Mouse (Mus musculus) liver, embryonic 16.5 days (tissue): ENCODE results near the gene Prlhr. TPM values are rescaled to one million over a fixed set of nuclear protein-coding genes. Genes with fewer than 3 reads are reported as not detected.

ENCODE experiments used
- ATAC-seq: fragments of 200-750 bp; cut with Nextera tagmentation; 2 replicates; pipeline ENCODE4 v1.8.0; 2017; ENCODE audit warnings: low read depth, mild to moderate bottlenecking, moderate number of reproducible peaks, moderate library complexity
- H3K27ac ChIP-seq: fragments of 300-500 bp; sonication (generic); 2 replicates; pipeline ENCODE4 v1.5.1; 2014; ENCODE audit warnings: mild to moderate bottlenecking, low read length
- H3K27me3 ChIP-seq: fragments of 300-500 bp; sonication (generic); 2 replicates; pipeline ENCODE4 v1.6.1; 2014; ENCODE audit warnings: low read depth, low read length, mixed read lengths; ENCODE audit not compliant: control insufficient read depth, insufficient read depth
- H3K36me3 ChIP-seq: fragments of 300-500 bp; sonication (generic); 2 replicates; pipeline ENCODE4 v1.6.1; 2014; ENCODE audit warnings: mild to moderate bottlenecking; ENCODE audit not compliant: control insufficient read depth, insufficient read depth
- H3K4me1 ChIP-seq: fragments of 300-500 bp; sonication (generic); 2 replicates; pipeline ENCODE4 v1.6.1; 2014; ENCODE audit warnings: low read depth, low read length, mixed read lengths; ENCODE audit not compliant: control insufficient read depth
- H3K4me2 ChIP-seq: fragments of 300-500 bp; sonication (generic); 2 replicates; pipeline ENCODE4 v1.6.1; 2014; ENCODE audit warnings: low read depth, low read length, mixed read lengths
- H3K4me3 ChIP-seq: fragments of 300-500 bp; sonication (generic); 2 replicates; pipeline ENCODE4 v1.5.1; 2014; ENCODE audit warnings: low read depth, mild to moderate bottlenecking, low read length
- H3K9ac ChIP-seq: fragments of 300-500 bp; sonication (generic); 2 replicates; pipeline ENCODE4 v1.6.1; 2014; ENCODE audit warnings: low read depth, low read length
- H3K9me3 ChIP-seq: fragments of 300-500 bp; sonication (generic); replicated peaks from 2 replicates; pipeline ENCODE4 v1.6.1; 2016; ENCODE audit warnings: low read length; ENCODE audit not compliant: control insufficient read depth
- WGBS: fragments of 180-500 bp; shearing (Covaris S2); extraction: QIAGEN DNeasy Blood & Tissue Kit; methylation state at CpG from one replicate; pipeline ENCODE4 v1.1.7; 2014; ENCODE audit not compliant: insufficient replicate concordance; 5-methylcytosine and 5-hydroxymethylcytosine counted together
- polyA plus RNA-seq: library from polyadenylated mRNA; unstranded; fragments of >200 nt; fragmentation: Nextera tagmentation; extraction: Ambion mirVana; gene quantifications from 2 replicates; pipeline ENCODE4 v1.2.1, GENCODE M21; 2015

Prlhr gene
- not detected in 2 replicates for polyA plus RNA-seq

- H3K27me3 ChIP-seq = peaks cover 25% of the 10 kb centered on the region
- H3K27ac ChIP-seq = no peak within 1 kb of the TSS
- no peaks in the 10 kb centered on the region for H3K9me3 ChIP-seq
- WGBS = 10% methylated on average over 17 of the region's 17 CpGs
- no peaks in the 10 kb centered on the region for H3K36me3 ChIP-seq
- H3K4me2 ChIP-seq = peak within 1 kb of the TSS; percentile 18; the same call in 1 of the 2 replicates
- no peak within 1 kb of the TSS for H3K4me3 ChIP-seq
- no peak within 1 kb of the TSS for H3K9ac ChIP-seq
- no peak for ATAC-seq
- H3K4me1 ChIP-seq = no peaks in the 10 kb centered on the region
Observed at GRCm38 (mm10) chr19:60468254-60468762, at the start of gene Prlhr. TSS of gene Prlhr (minus strand) at chr19:60468304.

- H3K4me3 ChIP-seq = no peak overlapping the region
- no peak for ATAC-seq
- no peak overlapping the region for H3K9ac ChIP-seq
- no peak overlapping the region for H3K27ac ChIP-seq
- 34% methylated on average over 2 of the region's 2 CpGs for WGBS
- H3K36me3 ChIP-seq = no peaks in the 10 kb centered on the region
- no peaks in the 10 kb centered on the region for H3K27me3 ChIP-seq
- no peaks in the 10 kb centered on the region for H3K9me3 ChIP-seq
- H3K4me2 ChIP-seq = no peak overlapping the region
- no peaks in the 10 kb centered on the region for H3K4me1 ChIP-seq
Observed at GRCm38 (mm10) chr19:60515064-60515463, 47.0 kb upstream of the Prlhr start.

GRCm38 (mm10) chr19:60513431-60513830 is 45.3 kb upstream of the Prlhr start:
- no peak overlapping the region for H3K4me2 ChIP-seq
- no peak overlapping the region for H3K27ac ChIP-seq
- no peaks in the 10 kb centered on the region for H3K9me3 ChIP-seq
- no peaks in the 10 kb centered on the region for H3K27me3 ChIP-seq
- H3K4me1 ChIP-seq = no peaks in the 10 kb centered on the region
- H3K9ac ChIP-seq = no peak overlapping the region
- H3K36me3 ChIP-seq = no peaks in the 10 kb centered on the region
- 46% methylated on average over 3 of the region's 3 CpGs for WGBS
- ATAC-seq = no peak
- no peak overlapping the region for H3K4me3 ChIP-seq

- H3K36me3 ChIP-seq = no peaks in the 10 kb centered on the region
- H3K9me3 ChIP-seq = no peaks in the 10 kb centered on the region
- no peak overlapping the region for H3K4me3 ChIP-seq
- no peak overlapping the region for H3K9ac ChIP-seq
- ATAC-seq = no peak
- H3K27me3 ChIP-seq = no peaks in the 10 kb centered on the region
- no peak overlapping the region for H3K27ac ChIP-seq
- H3K4me1 ChIP-seq = no peaks in the 10 kb centered on the region
- no peak overlapping the region for H3K4me2 ChIP-seq
Observed at GRCm38 (mm10) chr19:60500209-60500608, 32.1 kb upstream of the Prlhr start.

GRCm38 (mm10) chr19:60497171-60497570 is 29.1 kb upstream of the Prlhr start:
- H3K4me1 ChIP-seq = no peaks in the 10 kb centered on the region
- ATAC-seq = no peak
- H3K4me2 ChIP-seq = no peak overlapping the region
- H3K36me3 ChIP-seq = no peaks in the 10 kb centered on the region
- no peak overlapping the region for H3K27ac ChIP-seq
- no peak overlapping the region for H3K9ac ChIP-seq
- H3K27me3 ChIP-seq = no peaks in the 10 kb centered on the region
- no peaks in the 10 kb centered on the region for H3K9me3 ChIP-seq
- WGBS = 42% methylated on average over 4 of the region's 4 CpGs
- no peak overlapping the region for H3K4me3 ChIP-seq

- Histone ChIP-seq H3K4me1 (no peaks in the 10 kb centered on the region), H3K36me3 (no peaks in the 10 kb centered on the region), H3K9ac (no peak overlapping the region), H3K27me3 (no peaks in the 10 kb centered on the region), H3K4me3 (no peak overlapping the region), H3K27ac (no peak overlapping the region), H3K9me3 (no peaks in the 10 kb centered on the region), H3K4me2 (no peak overlapping the region)
- ATAC-seq = no peak
- WGBS = 33% methylated on average over 3 of the region's 3 CpGs
Observed at GRCm38 (mm10) chr19:60495772-60496171, 27.7 kb upstream of the Prlhr start.

GRCm38 (mm10) chr19:60489566-60489965 is 21.5 kb upstream of the Prlhr start:
- no peak overlapping the region for H3K9ac ChIP-seq
- H3K9me3 ChIP-seq = no peaks in the 10 kb centered on the region
- H3K27me3 ChIP-seq = no peaks in the 10 kb centered on the region
- H3K4me3 ChIP-seq = no peak overlapping the region
- 63% methylated on average over 1 of the region's 1 CpGs for WGBS
- no peak overlapping the region for H3K4me2 ChIP-seq
- no peak overlapping the region for H3K27ac ChIP-seq
- H3K4me1 ChIP-seq = no peaks in the 10 kb centered on the region
- no peaks in the 10 kb centered on the region for H3K36me3 ChIP-seq
- ATAC-seq = no peak

GRCm38 (mm10) chr19:60485261-60485660 is 17.2 kb upstream of the Prlhr start:
- no peaks in the 10 kb centered on the region for H3K27me3 ChIP-seq
- ATAC-seq = no peak
- no peaks in the 10 kb centered on the region for H3K36me3 ChIP-seq
- H3K4me2 ChIP-seq = no peak overlapping the region
- H3K9ac ChIP-seq = no peak overlapping the region
- H3K4me1 ChIP-seq = no peaks in the 10 kb centered on the region
- no peaks in the 10 kb centered on the region for H3K9me3 ChIP-seq
- H3K27ac ChIP-seq = no peak overlapping the region
- no peak overlapping the region for H3K4me3 ChIP-seq

- no peaks in the 10 kb centered on the region for H3K9me3 ChIP-seq
- H3K4me2 ChIP-seq = no peak overlapping the region
- H3K4me1 ChIP-seq = no peaks in the 10 kb centered on the region
- 14% methylated on average over 1 of the region's 1 CpGs for WGBS
- no peak overlapping the region for H3K9ac ChIP-seq
- no peaks in the 10 kb centered on the region for H3K27me3 ChIP-seq
- no peak overlapping the region for H3K4me3 ChIP-seq
- H3K36me3 ChIP-seq = no peaks in the 10 kb centered on the region
- no peak overlapping the region for H3K27ac ChIP-seq
- ATAC-seq = no peak
Observed at GRCm38 (mm10) chr19:60478859-60479258, 10.8 kb upstream of the Prlhr start.
